Mouse (Mus musculus) kidney, embryonic 15.5 days (tissue): ENCODE measurements at regions not wholly inside any gene's neighbourhood (a gene's known extent, or its start where the extent isn't known, plus 50 kb on each side); places are given as distances from the start of the nearest gene placed in this dataset.
"Not testable (repeated sequence)": the region's sequence is repeated elsewhere in the genome, so short reads cannot be mapped to it uniquely, and the experiment has no call there.

Source experiments
- ATAC-seq: fragments of 200-750 bp; cut with Nextera tagmentation; replicated peaks from 2 replicates; pipeline ENCODE4 v1.8.0; 2017; ENCODE audit warnings: moderate TSS enrichment; ENCODE audit not compliant: low FRiP score
- H3K27ac ChIP-seq: fragments of 300-500 bp; sonication (generic); 2 replicates; pipeline ENCODE4 v1.5.1; 2015; ENCODE audit warnings: mild to moderate bottlenecking, inconsistent platforms
- H3K27me3 ChIP-seq: fragments of 300-500 bp; sonication (generic); 2 replicates; pipeline ENCODE4 v1.6.1; 2015; ENCODE audit warnings: inconsistent platforms
- H3K36me3 ChIP-seq: fragments of 300-500 bp; sonication (generic); 2 replicates; pipeline ENCODE4 v1.6.1; 2015; ENCODE audit warnings: inconsistent platforms
- H3K4me1 ChIP-seq: fragments of 300-500 bp; sonication (generic); 2 replicates; pipeline ENCODE4 v1.6.1; 2015; ENCODE audit warnings: inconsistent platforms
- H3K4me2 ChIP-seq: fragments of 300-500 bp; sonication (generic); 2 replicates; pipeline ENCODE4 v1.6.1; 2015; ENCODE audit warnings: moderate library complexity, mild to moderate bottlenecking, inconsistent platforms
- H3K4me3 ChIP-seq: fragments of 300-500 bp; sonication (generic); replicated peaks from 2 replicates; pipeline ENCODE4 v1.5.1; 2015; ENCODE audit warnings: mild to moderate bottlenecking, inconsistent platforms
- H3K9ac ChIP-seq: fragments of 300-500 bp; sonication (generic); 2 replicates; pipeline ENCODE4 v1.6.1; 2015; ENCODE audit warnings: mild to moderate bottlenecking, inconsistent platforms
- H3K9me3 ChIP-seq: fragments of 300-500 bp; sonication (generic); replicated peaks from 2 replicates; pipeline ENCODE4 v1.6.1; 2016; ENCODE audit warnings: inconsistent platforms
- WGBS: fragments of 180-500 bp; shearing (Covaris S2); methylation state at CpG from one replicate; pipeline ENCODE4 v1.1.7; 2015; ENCODE audit warnings: mixed read lengths; 5-methylcytosine and 5-hydroxymethylcytosine counted together

- no peaks in the 10 kb centered on the region for H3K27me3 ChIP-seq
- no peaks in the 10 kb centered on the region for H3K4me1 ChIP-seq
- no peak overlapping the region for H3K4me3 ChIP-seq
- no peak overlapping the region for H3K4me2 ChIP-seq
- ATAC-seq, result no peak
- no peak overlapping the region for H3K9ac ChIP-seq
- H3K27ac ChIP-seq, result no peak overlapping the region
- H3K9me3 ChIP-seq, result no peaks in the 10 kb centered on the region
- H3K36me3 ChIP-seq, result no peaks in the 10 kb centered on the region
- 51% methylated on average over 2 of the region's 2 CpGs for WGBS
Observed at GRCm38 (mm10) chr7:62179387-62179786, 167.0 kb upstream of the Ndn start.

GRCm38 (mm10) chr7:62208529-62208928 lies 137.8 kb upstream of the Ndn start:
- H3K27me3 ChIP-seq, result no peaks in the 10 kb centered on the region
- peak overlapping the region; percentile 43 for H3K4me2 ChIP-seq
- no peak for ATAC-seq
- H3K4me1 ChIP-seq, result no peaks in the 10 kb centered on the region
- H3K36me3 ChIP-seq, result no peaks in the 10 kb centered on the region
- 0 out of 2 replicates have a peak overlapping the region, but pooled peaks have one; percentile 6 for H3K4me3 ChIP-seq
- no peaks in the 10 kb centered on the region for H3K9me3 ChIP-seq
- no peak overlapping the region for H3K27ac ChIP-seq
- H3K9ac ChIP-seq, result no peak overlapping the region

- Histone ChIP-seq H3K36me3 (no peaks in the 10 kb centered on the region), H3K4me3 (peak overlapping the region; percentile 45), H3K4me1 (no peaks in the 10 kb centered on the region), H3K4me2 (peak overlapping the region; percentile 44), H3K9ac (no peak overlapping the region), H3K27ac (no peak overlapping the region), H3K27me3 (no peaks in the 10 kb centered on the region), H3K9me3 (no peaks in the 10 kb centered on the region)
- peak; percentile 89 for ATAC-seq
- WGBS, result 34% methylated on average over 12 of the region's 12 CpGs
Observed at GRCm38 (mm10) chr7:62209117-62209700, 137.2 kb upstream of the Ndn start.

DNA sequence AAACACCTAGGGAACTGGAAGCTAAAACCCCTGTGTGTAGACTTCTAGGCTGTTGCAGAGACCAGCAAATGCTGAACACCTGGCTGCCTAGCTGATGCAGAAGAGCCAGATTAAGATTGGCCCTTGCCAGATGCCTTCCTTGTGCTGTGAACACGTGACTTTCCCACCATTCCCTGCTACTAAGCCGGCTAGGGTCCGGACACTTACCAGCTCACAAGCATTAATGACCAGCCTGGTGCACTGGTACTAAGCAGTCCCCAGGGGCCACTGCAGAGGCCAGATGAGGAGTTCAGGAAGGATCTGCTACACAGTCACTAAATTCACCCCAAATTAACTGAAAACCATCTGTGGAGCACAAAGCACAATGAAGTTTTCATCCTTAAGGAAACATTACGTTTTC lies 121.2 kb upstream of the Ndn start:
- 27% methylated on average over 4 of the region's 4 CpGs for WGBS
- Histone ChIP-seq H3K36me3 (no peaks in the 10 kb centered on the region), H3K27me3 (no peaks in the 10 kb centered on the region), H3K4me3 (no peak overlapping the region), H3K4me2 (no peak overlapping the region), H3K9ac (no peak overlapping the region), H3K9me3 (no peaks in the 10 kb centered on the region), H3K4me1 (no peaks in the 10 kb centered on the region), H3K27ac (no peak overlapping the region)
- ATAC-seq, result no peak

GRCm38 (mm10) chr7:62227727-62228126 lies 118.6 kb upstream of the Ndn start:
- no peaks in the 10 kb centered on the region for H3K27me3 ChIP-seq
- no peak overlapping the region for H3K9ac ChIP-seq
- no peak overlapping the region for H3K27ac ChIP-seq
- H3K4me3 ChIP-seq, result no peak overlapping the region
- no peak for ATAC-seq
- no peaks in the 10 kb centered on the region for H3K36me3 ChIP-seq
- no peak overlapping the region for H3K4me2 ChIP-seq
- WGBS, result 7% methylated on average over 1 of the region's 1 CpGs
- no peaks in the 10 kb centered on the region for H3K4me1 ChIP-seq
- H3K9me3 ChIP-seq, result no peaks in the 10 kb centered on the region; the same call in 1 of the 2 replicates

- H3K27me3 ChIP-seq, result no peaks in the 10 kb centered on the region
- no peaks in the 10 kb centered on the region for H3K36me3 ChIP-seq
- H3K9ac ChIP-seq, result no peak overlapping the region
- H3K27ac ChIP-seq, result no peak overlapping the region
- H3K9me3 ChIP-seq, result no peaks in the 10 kb centered on the region; the same call in 1 of the 2 replicates
- peak overlapping the region; percentile 52 for H3K4me2 ChIP-seq
- no peaks in the 10 kb centered on the region for H3K4me1 ChIP-seq
- 16% methylated on average over 2 of the region's 2 CpGs for WGBS
- H3K4me3 ChIP-seq, result peak overlapping the region; percentile 21
- ATAC-seq, result peak; percentile 36; the same call in 1 of the 2 replicates
Observed at GRCm38 (mm10) chr7:62230713-62231112, 115.7 kb upstream of the Ndn start.

- H3K4me2 ChIP-seq, result peak overlapping the region; percentile 52
- WGBS, result 12% methylated on average over 13 of the region's 13 CpGs
- no peaks in the 10 kb centered on the region for H3K27me3 ChIP-seq
- H3K4me3 ChIP-seq, result peak overlapping the region; percentile 21
- peak; percentile 96 for ATAC-seq
- H3K9me3 ChIP-seq, result no peaks in the 10 kb centered on the region; the same call in 1 of the 2 replicates
- no peaks in the 10 kb centered on the region for H3K4me1 ChIP-seq
- no peak overlapping the region for H3K9ac ChIP-seq
- H3K27ac ChIP-seq, result no peak overlapping the region
- H3K36me3 ChIP-seq, result no peaks in the 10 kb centered on the region
Observed at GRCm38 (mm10) chr7:62231120-62231574, 115.2 kb upstream of the Ndn start.

DNA sequence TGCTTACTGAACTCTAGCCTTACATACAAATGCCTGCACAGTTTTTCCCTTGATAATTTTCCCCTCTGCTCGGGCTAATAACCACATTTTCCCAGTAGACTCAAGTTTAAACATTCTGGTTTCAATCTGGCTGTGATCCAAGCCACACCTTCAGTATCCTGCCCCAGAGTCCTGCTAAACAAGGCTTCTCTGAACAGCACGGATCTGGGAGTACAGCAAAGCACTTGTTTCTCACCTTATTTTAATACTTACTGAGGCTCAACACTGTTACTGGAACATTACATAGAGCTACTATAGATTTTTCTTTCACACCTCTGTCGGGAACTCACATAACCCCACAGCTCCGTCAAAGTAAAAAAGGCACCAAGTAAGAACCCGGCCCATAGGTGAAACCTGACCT lies 114.3 kb upstream of the Ndn start:
- no peaks in the 10 kb centered on the region for H3K27me3 ChIP-seq
- no peak overlapping the region for H3K9ac ChIP-seq
- H3K4me1 ChIP-seq, result no peaks in the 10 kb centered on the region
- H3K27ac ChIP-seq, result no peak overlapping the region
- no peak overlapping the region for H3K4me3 ChIP-seq
- H3K9me3 ChIP-seq, result no peaks in the 10 kb centered on the region; the same call in 1 of the 2 replicates
- ATAC-seq, result 0 out of 2 replicates have a peak, but pooled peaks have one; percentile 7
- no peaks in the 10 kb centered on the region for H3K36me3 ChIP-seq
- H3K4me2 ChIP-seq, result no peak overlapping the region
- WGBS, result 58% methylated on average over 5 of the region's 5 CpGs

GRCm38 (mm10) chr7:62234037-62234436 lies 112.3 kb upstream of the Ndn start:
- ATAC-seq, result no peak
- H3K27ac ChIP-seq, result no peak overlapping the region
- no peaks in the 10 kb centered on the region; the same call in 1 of the 2 replicates for H3K9me3 ChIP-seq
- 57% methylated on average over 6 of the region's 6 CpGs for WGBS
- no peaks in the 10 kb centered on the region for H3K36me3 ChIP-seq
- H3K27me3 ChIP-seq, result no peaks in the 10 kb centered on the region
- H3K4me2 ChIP-seq, result no peak overlapping the region
- H3K4me3 ChIP-seq, result no peak overlapping the region
- H3K4me1 ChIP-seq, result no peaks in the 10 kb centered on the region
- H3K9ac ChIP-seq, result no peak overlapping the region

DNA sequence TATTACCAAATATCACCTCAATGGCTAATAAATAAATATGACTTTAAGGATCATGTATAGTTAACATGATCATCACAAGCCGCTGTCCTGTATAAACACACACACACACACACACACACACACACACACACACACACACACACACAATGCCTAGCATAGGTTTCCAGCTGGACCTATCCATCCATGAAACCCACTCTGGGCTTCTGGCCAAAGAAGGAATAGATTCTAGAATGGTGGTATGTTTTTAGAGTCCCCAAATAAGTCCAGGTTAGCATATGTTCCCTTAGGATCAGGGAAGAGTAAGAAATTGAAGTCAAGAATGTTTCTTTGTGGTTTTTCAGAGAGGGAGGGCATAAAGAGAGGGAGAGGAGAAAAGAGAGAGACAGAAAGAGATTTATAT lies 110.6 kb upstream of the Ndn start:
- 75% methylated on average over 1 of the region's 1 CpGs for WGBS

DNA sequence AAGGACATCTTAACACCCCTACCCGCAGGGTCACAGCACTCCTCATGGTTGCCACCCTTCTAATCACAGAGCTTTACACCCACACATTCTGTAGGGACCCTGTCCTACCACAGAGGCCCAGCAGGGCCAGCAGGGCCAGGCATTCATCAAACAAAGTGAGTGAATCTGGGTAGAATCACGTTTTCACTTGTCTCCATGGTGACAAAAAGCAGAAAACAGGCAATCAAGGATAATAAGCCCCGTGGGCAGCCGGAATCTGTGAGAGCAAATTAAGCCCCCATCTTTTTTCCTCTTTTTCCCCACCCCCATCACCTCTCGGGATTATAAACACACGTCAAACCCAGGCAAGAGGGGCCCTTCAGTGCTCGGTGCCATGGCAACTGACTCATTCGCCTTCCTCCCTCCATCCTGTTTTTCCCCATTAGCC lies 84.7 kb upstream of the Ndn start:
- Histone ChIP-seq H3K4me3 (no peak overlapping the region), H3K4me1 (no peaks in the 10 kb centered on the region), H3K27ac (no peak overlapping the region), H3K36me3 (no peaks in the 10 kb centered on the region), H3K9ac (no peak overlapping the region), H3K27me3 (no peaks in the 10 kb centered on the region), H3K9me3 (no peaks in the 10 kb centered on the region), H3K4me2 (no peak overlapping the region)
- 45% methylated on average over 8 of the region's 8 CpGs for WGBS
- no peak for ATAC-seq

More for the DNA sequence above, 110.6 kb upstream of the Ndn start:
- H3K36me3 ChIP-seq, result no peaks in the 10 kb centered on the region
- H3K4me1 ChIP-seq, result no peaks in the 10 kb centered on the region
- no peaks in the 10 kb centered on the region for H3K27me3 ChIP-seq
- H3K4me3 ChIP-seq, result no peak overlapping the region
- H3K9me3 ChIP-seq, result no peaks in the 10 kb centered on the region; the same call in 1 of the 2 replicates
- no peak for ATAC-seq
- H3K4me2 ChIP-seq, result no peak overlapping the region
- no peak overlapping the region for H3K9ac ChIP-seq
- H3K27ac ChIP-seq, result no peak overlapping the region

- not testable (repeated sequence) for H3K36me3 ChIP-seq, H3K4me2 ChIP-seq, H3K4me1 ChIP-seq, H3K27me3 ChIP-seq, H3K9me3 ChIP-seq, H3K4me3 ChIP-seq, H3K27ac ChIP-seq, ATAC-seq, H3K9ac ChIP-seq
- WGBS, result 61% methylated on average over 2 of the region's 2 CpGs
Observed at GRCm38 (mm10) chr7:62262174-62262573, 84.2 kb upstream of the Ndn start.
